Mouse (Mus musculus) bone marrow macrophage, adult 2 months (primary cell): ENCODE data around the gene Acvr1b.

ENCODE experiments used
- CTCF ChIP-seq: IDR thresholded peaks from 2 replicates; pipeline ENCODE4 v1.5.1; 2012; ENCODE audit warnings: low read depth, mild to moderate bottlenecking, low read length, moderate library complexity
- POLR2A ChIP-seq: IDR thresholded peaks from 2 replicates; pipeline ENCODE4 v1.6.1; 2012; ENCODE audit warnings: mild to moderate bottlenecking, low read depth, low read length, borderline replicate concordance

GRCm38 (mm10) chr15:101216036-101216435 is 42.2 kb downstream of the Acvr1b start:
- TF ChIP-seq POLR2A (no peak), CTCF (no peak)
